12 mouse cellular contexts compared by ENCODE assay signal in the genomic region with DNA sequence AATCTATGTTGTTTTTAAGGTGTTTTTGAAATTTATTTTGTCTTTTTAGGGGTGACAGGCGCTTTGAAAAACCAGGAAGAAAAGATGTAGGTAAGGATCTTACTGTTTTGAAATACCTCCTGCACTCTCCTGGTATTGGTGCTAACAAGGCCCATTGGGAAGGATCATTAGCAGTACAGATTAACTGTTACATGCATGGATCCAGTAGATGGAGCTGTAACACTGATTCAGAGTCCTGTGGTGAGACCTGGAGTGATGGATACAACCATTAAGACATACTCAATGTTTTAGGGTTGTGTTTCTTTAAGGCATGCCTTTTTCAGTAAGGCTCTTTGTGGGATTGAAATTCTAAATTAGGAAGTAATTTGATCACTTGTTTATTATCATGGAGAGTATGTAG. TPM values are rescaled to one million over a fixed set of nuclear protein-coding genes. Genes with fewer than 3 reads are reported as not detected.
A peak's percentile ranks its signal among the peaks of the same experiment; 100 is the strongest.
DNase-seq lines count a peak whose midpoint lies in the region; ATAC-seq and TF ChIP-seq lines count a peak whose summit lies in the region.
"Had no signal": no experiment of that assay in that cellular context is flagged by ENCODE, and none has a peak within 500 bp of the region (broad histone marks: within the 10 kb centered on the region; RNA-seq: fewer than 3 reads in every experiment).

No protein-coding gene starts in this region.

- no peak for TF ChIP-seq EP300 in heart, postnatal 0 days (IDR thresholded peaks at IDR 0.05; ENCODE audit: low read depth)
- no peak for TF ChIP-seq EP300 in stomach, postnatal 0 days (optimal IDR thresholded peaks at IDR 0.05)

- no peak for ATAC-seq in heart, postnatal 0 days (ENCODE audit: insufficient read depth, low read depth)
- ATAC-seq in midbrain, embryonic 14.5 days (ENCODE audit: low FRiP score, low TSS enrichment) = no peak
- no peak for ATAC-seq in midbrain, embryonic 13.5 days
- ATAC-seq in stomach, postnatal 0 days (ENCODE audit: low FRiP score, low TSS enrichment) = 0 out of 2 replicates have a peak, but pooled peaks have one; percentile 40
- ATAC-seq in hindbrain, embryonic 16.5 days = no peak

- H3K4me1 ChIP-seq in heart, postnatal 0 days (ENCODE audit: control insufficient read depth, insufficient read depth) = no peaks in the 10 kb centered on the region
- no peaks in the 10 kb centered on the region for H3K4me1 ChIP-seq in midbrain, embryonic 14.5 days (ENCODE audit: control insufficient read depth, insufficient read depth, low read length)
- no peaks in the 10 kb centered on the region for H3K4me1 ChIP-seq in midbrain, embryonic 13.5 days (replicated peaks)
- H3K4me1 ChIP-seq in stomach, postnatal 0 days (replicated peaks; ENCODE audit: control insufficient read depth, insufficient read depth) = no peaks in the 10 kb centered on the region
- no peaks in the 10 kb centered on the region for H3K4me1 ChIP-seq in hindbrain, embryonic 16.5 days (ENCODE audit: control insufficient read depth, insufficient read depth, low read depth, low read length)
- H3K4me1 ChIP-seq: hindbrain, embryonic 15.5 days had no signal

- no peak overlapping the region for H3K27ac ChIP-seq in heart, postnatal 0 days (ENCODE audit: low read depth)
- no peak overlapping the region for H3K27ac ChIP-seq in midbrain, embryonic 14.5 days (replicated peaks; ENCODE audit: low read depth, low read length)
- no peak overlapping the region for H3K27ac ChIP-seq in midbrain, embryonic 13.5 days
- no peak overlapping the region for H3K27ac ChIP-seq in stomach, postnatal 0 days (replicated peaks)
- H3K27ac ChIP-seq in hindbrain, embryonic 16.5 days (ENCODE audit: low read depth, low read length) = no peak overlapping the region
- H3K27ac ChIP-seq: hindbrain, embryonic 15.5 days had no signal

- no peaks in the 10 kb centered on the region for H3K27me3 ChIP-seq in heart, postnatal 0 days (ENCODE audit: control insufficient read depth, insufficient read depth, low read length)
- no peaks in the 10 kb centered on the region for H3K27me3 ChIP-seq in midbrain, embryonic 14.5 days (ENCODE audit: control insufficient read depth, insufficient read depth, low read length)
- no peaks in the 10 kb centered on the region for H3K27me3 ChIP-seq in midbrain, embryonic 13.5 days
- no peaks in the 10 kb centered on the region for H3K27me3 ChIP-seq in stomach, postnatal 0 days (ENCODE audit: control insufficient read depth, insufficient read depth, low read length)
- no peaks in the 10 kb centered on the region for H3K27me3 ChIP-seq in hindbrain, embryonic 16.5 days (replicated peaks; ENCODE audit: control insufficient read depth, insufficient read depth, low read length)
- H3K27me3 ChIP-seq: hindbrain, embryonic 15.5 days had no signal

- WGBS in heart, postnatal 0 days = 95% methylated on average over 1 of the region's 1 CpGs
- 93% methylated on average over 1 of the region's 1 CpGs for WGBS in midbrain, embryonic 14.5 days
- WGBS in midbrain, embryonic 13.5 days = 96% methylated on average over 1 of the region's 1 CpGs
- WGBS in stomach, postnatal 0 days = 91% methylated on average over 1 of the region's 1 CpGs
- WGBS in hindbrain, embryonic 16.5 days = 95% methylated on average over 1 of the region's 1 CpGs

- H3K9ac ChIP-seq in heart, postnatal 0 days (replicated peaks; ENCODE audit: low read depth, low read length) = no peak overlapping the region
- no peak overlapping the region for H3K9ac ChIP-seq in midbrain, embryonic 14.5 days (replicated peaks; ENCODE audit: low read length)
- no peak overlapping the region for H3K9ac ChIP-seq in midbrain, embryonic 13.5 days (replicated peaks)
- H3K9ac ChIP-seq in stomach, postnatal 0 days (ENCODE audit: low read length) = no peak overlapping the region
- H3K9ac ChIP-seq in hindbrain, embryonic 16.5 days (ENCODE audit: low read depth, low read length) = no peak overlapping the region
- H3K9ac ChIP-seq: hindbrain, embryonic 15.5 days had no signal

- DNase-seq in heart, postnatal 0 days (ENCODE audit: low spot score) = no peak
- DNase-seq in heart, postnatal 36 days = no peak
- DNase-seq in midbrain, embryonic 14.5 days = peak; percentile 59
- peak; percentile 14 for DNase-seq in c-Kit-positive CD71-positive TER-119-positive erythroid progenitor cells, embryonic 14.5 days (ENCODE audit: low spot score)
- no peak for DNase-seq in stomach, postnatal 0 days (ENCODE audit: low spot score)
- no peak for DNase-seq in heart, adult 9 months (ENCODE audit: low spot score in 2 of 2)
- DNase-seq: thymus, postnatal 25 days had no signal

- no peak overlapping the region for H3K4me3 ChIP-seq in heart, postnatal 0 days (ENCODE audit: low read depth, low read length)
- H3K4me3 ChIP-seq in midbrain, embryonic 14.5 days (replicated peaks; ENCODE audit: low read depth, low read length) = no peak overlapping the region
- no peak overlapping the region for H3K4me3 ChIP-seq in midbrain, embryonic 13.5 days (replicated peaks)
- no peak overlapping the region for H3K4me3 ChIP-seq in stomach, postnatal 0 days (ENCODE audit: low read depth, low read length)
- no peak overlapping the region for H3K4me3 ChIP-seq in hindbrain, embryonic 16.5 days (ENCODE audit: low read length)
- H3K4me3 ChIP-seq: erythroblast, embryonic 14.5 days; hindbrain, embryonic 15.5 days had no signal

- H3K4me2 ChIP-seq in heart, postnatal 0 days (ENCODE audit: low read depth, low read length) = no peak overlapping the region
- H3K4me2 ChIP-seq in midbrain, embryonic 14.5 days (ENCODE audit: low read length) = no peak overlapping the region
- H3K4me2 ChIP-seq in midbrain, embryonic 13.5 days (replicated peaks) = no peak overlapping the region
- no peak overlapping the region for H3K4me2 ChIP-seq in stomach, postnatal 0 days (replicated peaks; ENCODE audit: low read depth)
- no peak overlapping the region for H3K4me2 ChIP-seq in hindbrain, embryonic 16.5 days (ENCODE audit: low read length)
- H3K4me2 ChIP-seq: hindbrain, embryonic 15.5 days had no signal

- peak; percentile 32; the same call in 1 of the 2 replicates for TF ChIP-seq CTCF in heart, postnatal 0 days (IDR thresholded peaks at IDR 0.05; ENCODE audit: low read depth)
- TF ChIP-seq CTCF in stomach, postnatal 0 days (IDR thresholded peaks at IDR 0.05; ENCODE audit: low read depth) = peak; percentile 77

- H3K9me3 ChIP-seq in heart, postnatal 0 days (replicated peaks; ENCODE audit: control insufficient read depth, low read length) = no peaks in the 10 kb centered on the region
- H3K9me3 ChIP-seq in midbrain, embryonic 14.5 days (ENCODE audit: control insufficient read depth, low read length) = no peaks in the 10 kb centered on the region
- no peaks in the 10 kb centered on the region for H3K9me3 ChIP-seq in midbrain, embryonic 13.5 days
- no peaks in the 10 kb centered on the region for H3K9me3 ChIP-seq in stomach, postnatal 0 days (ENCODE audit: control insufficient read depth, low read length)
- H3K9me3 ChIP-seq in hindbrain, embryonic 16.5 days (ENCODE audit: control insufficient read depth, low read length) = no peaks in the 10 kb centered on the region
- H3K9me3 ChIP-seq: hindbrain, embryonic 15.5 days had no signal

- intact Hi-C loops in heart, postnatal 36 days (cut with DNase I) = no loop called here

- peaks cover 34% of the 10 kb centered on the region for H3K36me3 ChIP-seq in heart, postnatal 0 days (replicated peaks; ENCODE audit: control insufficient read depth, insufficient read depth, low read length)
- peaks cover 22% of the 10 kb centered on the region for H3K36me3 ChIP-seq in midbrain, embryonic 14.5 days (ENCODE audit: control insufficient read depth, insufficient read depth, low read length)
- peaks cover 22% of the 10 kb centered on the region for H3K36me3 ChIP-seq in midbrain, embryonic 13.5 days
- no peaks in the 10 kb centered on the region for H3K36me3 ChIP-seq in stomach, postnatal 0 days (ENCODE audit: control insufficient read depth, insufficient read depth, low read length)
- peaks cover 2% of the 10 kb centered on the region; the same call in 1 of the 2 replicates for H3K36me3 ChIP-seq in hindbrain, embryonic 16.5 days (ENCODE audit: control insufficient read depth, insufficient read depth, low read length)

RNA-seq across cellular contexts. Expression of gene Kcnj13, which starts 14.6 kb away (rescaled TPM):
- not detected in 2 replicates for total RNA-seq in heart, postnatal 0 days (2014; rRNA removed; ENCODE audit: low replicate concordance)
- 0.38 and 0.83 TPM in 2 replicates for polyA plus RNA-seq in heart, postnatal 0 days (2015; fragmentation: Nextera tagmentation; extraction: Ambion mirVana)
- not detected for total RNA-seq in heart, postnatal 36 days (2021)
- polyA plus RNA-seq in midbrain, embryonic 14.5 days (2014; fragmentation: Nextera tagmentation; extraction: Ambion mirVana) = 1.1 and 3.2 TPM in 2 replicates
- polyA plus RNA-seq in midbrain, embryonic 13.5 days (2015; fragmentation: Nextera tagmentation; extraction: Ambion mirVana) = 2.2 and 4.1 TPM in 2 replicates
- 10.9 and 11.6 TPM in 2 replicates for polyA plus RNA-seq in stomach, postnatal 0 days (2015; fragmentation: Nextera tagmentation; extraction: Ambion mirVana)
- 21.7 and 25.0 TPM in 2 replicates for polyA plus RNA-seq in hindbrain, embryonic 16.5 days (2015; fragmentation: Nextera tagmentation; extraction: Ambion mirVana)
- polyA plus RNA-seq: erythroblast, embryonic 14.5 days; gonadal fat pad, adult 2 months had no signal

RNA-seq across cellular contexts. Expression of gene Gigyf2, which starts 53.1 kb away (rescaled TPM):
- 18.7 and 29.8 TPM in 2 replicates for total RNA-seq in heart, postnatal 0 days (2014; rRNA removed; ENCODE audit: low replicate concordance)
- 19.9 and 22.6 TPM in 2 replicates for polyA plus RNA-seq in heart, postnatal 0 days (2015; fragmentation: Nextera tagmentation; extraction: Ambion mirVana)
- 10 to 100 TPM; 43.3 to 46.4 TPM for total RNA-seq in heart, postnatal 36 days (2021)
- 69.0 and 70.9 TPM in 2 replicates for polyA plus RNA-seq in midbrain, embryonic 14.5 days (2014; fragmentation: Nextera tagmentation; extraction: Ambion mirVana)
- 70.6 and 74.5 TPM in 2 replicates for polyA plus RNA-seq in midbrain, embryonic 13.5 days (2015; fragmentation: Nextera tagmentation; extraction: Ambion mirVana)
- polyA plus RNA-seq in stomach, postnatal 0 days (2015; fragmentation: Nextera tagmentation; extraction: Ambion mirVana) = 18.7 and 20.8 TPM in 2 replicates
- polyA plus RNA-seq in hindbrain, embryonic 16.5 days (2015; fragmentation: Nextera tagmentation; extraction: Ambion mirVana) = 63.2 and 64.6 TPM in 2 replicates

Comparison
In these comparisons a context has a peak if more than half of its experiments do, and no peak if none do; other contexts are left out.
1. DNase-seq: peak in midbrain, embryonic 14.5 days (single experiment) and c-Kit-positive CD71-positive TER-119-positive erythroid progenitor cells, embryonic 14.5 days (single experiment); none in heart, postnatal 0 days (single experiment), heart, postnatal 36 days (0 of 2), stomach, postnatal 0 days (single experiment) and heart, adult 9 months (0 of 2).